Mouse (Mus musculus) monocyte, adult 5-6 weeks (primary cell): ENCODE data around the gene Dusp28. TPM values are rescaled to one million over a fixed set of nuclear protein-coding genes. Genes with fewer than 3 reads are reported as not detected.

Source experiments
- ATAC-seq: fragments of 153-309, 156-312 bp; replicated peaks from 2 replicates; pipeline ENCODE4 v1.8.0; 2017; ENCODE audit warnings: mild to moderate bottlenecking; ENCODE audit not compliant: low TSS enrichment, insufficient number of reproducible peaks, severe bottlenecking, poor library complexity, low FRiP score
- total RNA-seq: library from RNA; stranded (forward); fragments of 200-1000, 200-491, 200-594 nt; gene quantifications from 3 replicates; pipeline ENCODE4 v1.2.3, GENCODE M21; 2017

The Dusp28 gene
- total RNA-seq = 2.0 to 2.8 TPM in 2 of 3 replicates, not detected in the other

- peak; percentile 83 for ATAC-seq
These were observed at the start of gene Dusp28 for GRCm38 (mm10) chr1:92906779-92907631. Dusp28 (plus strand) TSS chr1:92906981.

GRCm38 (mm10) chr1:92861503-92861902, 45.3 kb upstream of the Dusp28 start:
- no peak for ATAC-seq

DNA sequence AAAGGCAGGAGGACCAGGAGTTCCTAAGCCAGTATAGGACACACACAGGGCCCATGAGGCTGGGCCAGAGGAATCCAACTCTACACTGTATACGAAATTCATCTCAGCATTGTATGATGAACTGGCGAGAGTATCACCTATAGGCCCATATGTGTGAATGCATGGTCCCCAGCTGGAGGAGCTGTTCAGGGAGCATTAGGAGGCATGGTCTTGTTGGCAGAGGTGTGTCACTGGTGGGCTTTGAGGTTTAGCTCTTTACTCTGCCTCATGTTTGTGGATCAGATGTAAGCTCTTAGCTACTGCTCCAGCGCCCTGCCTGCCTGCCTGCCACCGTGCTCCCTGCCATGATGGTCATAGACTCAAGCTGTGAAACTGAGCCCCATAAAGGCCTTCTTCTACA, 43.5 kb upstream of the Dusp28 start:
- ATAC-seq = no peak

DNA sequence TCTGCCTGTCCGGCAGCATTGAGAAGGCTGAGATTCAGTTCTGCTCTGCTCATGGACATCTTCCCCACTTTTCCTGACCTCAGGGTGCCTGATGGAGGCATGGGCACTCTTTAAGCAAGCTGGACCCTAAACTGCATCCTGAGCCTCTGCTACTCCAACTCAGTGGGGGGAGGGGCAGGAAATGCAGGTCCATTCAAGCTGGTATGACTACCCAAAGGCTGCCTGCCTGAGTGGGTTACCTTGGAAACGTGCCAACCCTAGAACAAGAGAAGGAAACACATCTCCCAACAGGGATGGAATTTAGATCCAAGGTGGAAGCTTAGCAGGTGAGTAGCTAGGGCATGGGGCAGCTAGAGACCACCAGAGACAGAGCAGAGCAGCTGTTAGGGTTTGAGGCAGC, 40.6 kb upstream of the Dusp28 start:
- ATAC-seq = no peak

DNA sequence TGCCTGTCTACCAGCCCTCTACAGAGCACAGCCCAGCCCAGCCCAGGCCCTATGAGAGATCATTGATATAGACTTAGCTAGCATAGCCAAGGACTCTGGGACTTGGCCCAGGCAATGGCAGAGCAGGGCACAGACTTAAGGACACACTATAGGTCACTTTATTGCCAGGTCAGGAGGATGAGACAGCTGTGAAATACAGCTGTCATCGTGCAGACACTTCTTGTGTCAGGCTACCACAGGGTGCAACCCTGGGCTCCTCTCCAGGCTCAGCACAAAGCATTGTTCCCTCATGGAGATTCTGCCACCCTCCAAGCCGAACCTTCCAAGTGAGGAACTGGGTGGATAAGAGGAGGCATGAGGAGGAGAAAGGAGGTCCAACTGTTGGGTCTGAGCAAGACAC, 36.8 kb upstream of the Dusp28 start:
- no peak for ATAC-seq

GRCm38 (mm10) chr1:92872666-92873065, 34.1 kb upstream of the Dusp28 start:
- no peak for ATAC-seq

GRCm38 (mm10) chr1:92874011-92874410, 32.8 kb upstream of the Dusp28 start:
- no peak for ATAC-seq

DNA sequence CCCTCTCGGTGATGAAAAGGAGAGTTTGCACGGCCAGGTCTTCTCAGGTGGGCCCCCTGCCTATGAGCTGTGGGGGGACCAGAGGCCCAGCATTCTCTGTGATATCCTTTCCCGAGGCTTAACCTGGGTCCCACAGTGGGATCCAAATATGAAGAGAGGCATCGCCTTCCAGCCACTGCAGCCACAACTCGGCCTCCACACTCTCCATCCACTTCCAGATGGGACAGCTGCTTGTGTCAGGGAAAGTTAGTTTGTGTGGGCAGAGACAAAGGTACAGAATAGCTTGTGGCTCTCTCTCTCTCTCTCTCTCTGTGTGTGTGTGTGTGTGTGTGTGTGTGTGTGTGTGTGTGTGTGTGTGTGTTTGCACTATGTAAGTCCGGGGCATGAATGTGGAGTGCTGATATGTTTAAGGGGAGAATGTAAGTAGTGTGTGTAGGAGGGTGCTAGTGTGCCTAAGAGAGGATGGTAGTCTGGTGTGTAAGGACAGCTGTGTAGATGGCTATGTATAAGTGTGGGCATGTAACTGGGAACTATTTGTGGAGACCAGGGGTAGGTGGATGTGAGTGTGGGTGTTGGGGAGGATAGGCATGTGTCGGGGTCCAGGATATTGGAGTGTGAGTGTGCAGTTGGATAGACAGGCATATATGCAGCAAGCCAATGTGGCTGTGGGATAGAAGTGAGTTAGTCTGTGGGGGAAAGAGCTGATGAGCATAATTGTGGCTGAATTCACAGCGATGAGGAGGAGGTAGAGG, 31.2 kb upstream of the Dusp28 start:
- ATAC-seq = no peak

GRCm38 (mm10) chr1:92877431-92877978, 29.3 kb upstream of the Dusp28 start:
- ATAC-seq = no peak

- no peak for ATAC-seq
These were observed 28.6 kb upstream of the Dusp28 start for GRCm38 (mm10) chr1:92878066-92878741.

GRCm38 (mm10) chr1:92879266-92879665, 27.5 kb upstream of the Dusp28 start:
- ATAC-seq = no peak

GRCm38 (mm10) chr1:92880101-92880500, 26.7 kb upstream of the Dusp28 start:
- 0 out of 2 replicates have a peak, but pooled peaks have one; percentile 22 for ATAC-seq

- ATAC-seq = no peak
These were observed 24.8 kb upstream of the Dusp28 start for GRCm38 (mm10) chr1:92881982-92882381.

- ATAC-seq = no peak
These were observed 17.7 kb upstream of the Dusp28 start for GRCm38 (mm10) chr1:92888901-92889655.

DNA sequence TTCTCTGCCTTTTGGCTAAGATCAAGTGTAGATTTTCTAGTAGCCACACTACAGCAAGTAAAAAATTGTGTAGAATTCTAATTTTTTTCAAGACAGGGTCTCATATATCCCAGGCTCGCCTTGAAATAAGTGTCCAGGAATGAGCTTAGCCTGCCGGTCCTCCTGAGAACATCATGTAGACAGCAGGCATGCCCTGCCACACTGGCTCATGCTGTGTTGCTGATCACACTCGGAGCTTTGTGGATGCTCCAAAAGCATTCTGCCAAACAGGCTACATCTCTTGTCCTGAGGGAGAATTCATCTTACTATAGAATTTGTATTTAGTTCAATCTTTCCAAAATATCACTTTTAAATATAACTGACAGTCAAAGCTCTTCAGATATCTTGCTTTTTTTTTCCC, 14.0 kb upstream of the Dusp28 start:
- no peak for ATAC-seq

DNA sequence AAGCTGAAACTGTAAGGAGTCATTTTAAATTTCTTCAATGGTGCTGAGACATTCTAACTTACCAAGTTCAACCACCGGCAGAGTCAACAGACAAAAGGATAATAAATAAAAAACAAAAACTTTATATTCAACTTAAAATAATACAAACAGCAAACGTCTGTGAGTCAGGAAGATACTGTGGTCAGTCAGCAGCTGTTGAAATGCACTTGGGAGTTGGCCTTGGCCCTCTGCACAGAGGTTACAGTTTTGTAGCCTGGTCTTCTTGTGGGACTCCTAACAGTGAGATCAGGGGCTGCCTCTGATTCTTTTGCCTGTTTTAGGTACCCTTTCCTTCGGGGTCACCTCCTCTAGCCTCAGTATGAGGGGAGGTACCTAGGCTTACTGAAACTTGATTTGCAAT, 12.9 kb upstream of the Dusp28 start:
- ATAC-seq = no peak

DNA sequence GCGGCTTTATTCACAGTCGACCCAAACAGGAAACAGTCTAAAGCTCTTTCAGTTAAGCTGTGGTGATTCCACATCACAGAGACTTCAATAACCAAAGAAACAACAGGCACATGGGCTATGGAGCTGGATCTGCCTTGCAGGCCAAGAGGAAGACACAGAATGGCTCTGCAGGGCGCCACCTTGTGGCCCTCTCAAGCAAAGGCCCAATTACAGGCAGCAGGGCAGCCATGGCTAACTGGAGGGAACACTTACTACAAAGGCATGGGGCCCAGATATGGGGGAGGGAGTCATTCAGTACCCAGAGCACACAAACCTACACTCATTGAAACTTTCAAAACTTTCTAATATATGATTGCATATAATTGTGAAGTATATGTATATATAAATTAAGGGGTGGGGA, 11.7 kb upstream of the Dusp28 start:
- peak; percentile 89 for ATAC-seq

DNA sequence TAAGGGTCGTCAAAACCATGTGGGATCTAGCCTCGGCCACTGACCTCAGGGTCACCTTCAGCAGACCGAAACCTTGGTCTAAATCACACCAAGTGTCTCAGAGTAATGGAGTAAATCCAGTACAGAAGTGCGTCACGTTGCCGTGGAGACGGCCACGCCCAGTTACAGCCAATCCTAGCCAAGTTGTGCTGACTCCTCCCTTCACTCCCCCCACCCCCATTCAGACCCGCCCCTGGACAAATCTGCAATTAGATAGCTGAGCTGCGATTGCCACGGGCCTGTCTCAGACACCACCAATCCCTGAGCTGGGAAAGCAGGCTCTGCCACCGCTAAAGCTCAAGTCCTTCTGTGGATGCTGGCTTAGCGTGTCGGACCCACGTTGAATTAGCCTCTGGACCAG, 4.0 kb upstream of the Dusp28 start, which contains the start of gene Ankmy1:
TSS of gene Ankmy1 (minus strand) at position 121 of the 400 bp plus-strand sequence.
- ATAC-seq = no peak
